Mouse (Mus musculus) midbrain, postnatal 0 days (tissue): ENCODE results near the gene Gng8. TPM values are rescaled to one million over a fixed set of nuclear protein-coding genes. Genes with fewer than 3 reads are reported as not detected.

ENCODE experiments used
- ATAC-seq: fragments of 200-750 bp; cut with Nextera tagmentation; 2 replicates; pipeline ENCODE4 v1.8.0; 2017; ENCODE audit warnings: moderate number of reproducible peaks, mild to moderate bottlenecking, moderate TSS enrichment, moderate library complexity; ENCODE audit not compliant: low FRiP score
- DNase-seq: peaks from one replicate; pipeline ENCODE4 v3.0.0-alpha.2; 2015; ENCODE audit warnings: low spot score
- H3K27ac ChIP-seq: fragments of 300-500 bp; sonication (generic); 2 replicates; pipeline ENCODE4 v1.5.1; 2014; ENCODE audit warnings: low read depth, mild to moderate bottlenecking, low read length, mixed read lengths
- H3K27me3 ChIP-seq: fragments of 300-500 bp; sonication (generic); 2 replicates; pipeline ENCODE4 v1.6.1; 2014; ENCODE audit warnings: low read length, control low read depth, mixed read lengths; ENCODE audit not compliant: insufficient read depth
- H3K36me3 ChIP-seq: fragments of 300-500 bp; sonication (generic); 2 replicates; pipeline ENCODE4 v1.6.1; 2014; ENCODE audit warnings: low read length, control low read depth, mixed read lengths; ENCODE audit not compliant: insufficient read depth
- H3K4me1 ChIP-seq: fragments of 300-500 bp; sonication (generic); 2 replicates; pipeline ENCODE4 v1.6.1; 2014; ENCODE audit warnings: mild to moderate bottlenecking, control low read depth, antibody characterized with exemption, low read length, mixed read lengths; ENCODE audit not compliant: insufficient read depth
- H3K4me2 ChIP-seq: fragments of 300-500 bp; sonication (generic); 2 replicates; pipeline ENCODE4 v1.6.1; 2014; ENCODE audit warnings: low read depth, mild to moderate bottlenecking, low read length, mixed read lengths; ENCODE audit not compliant: poor library complexity, severe bottlenecking
- H3K4me3 ChIP-seq: fragments of 300-500 bp; sonication (generic); 2 replicates; pipeline ENCODE4 v1.5.1; 2014; ENCODE audit warnings: low read depth, mild to moderate bottlenecking, low read length, moderate library complexity
- H3K9ac ChIP-seq: fragments of 300-500 bp; sonication (generic); replicated peaks from 2 replicates; pipeline ENCODE4 v1.6.1; 2014; ENCODE audit warnings: mild to moderate bottlenecking, low read length, moderate library complexity, mixed read lengths; ENCODE audit not compliant: poor library complexity, severe bottlenecking
- H3K9me3 ChIP-seq: fragments of 300-500 bp; sonication (generic); 2 replicates; pipeline ENCODE4 v1.6.1; 2016; ENCODE audit warnings: low read length, control low read depth
- CTCF ChIP-seq: IDR thresholded peaks from 2 replicates; pipeline ENCODE4 v1.5.1; 2016; ENCODE audit warnings: antibody characterized with exemption, mild to moderate bottlenecking
- WGBS: fragments of 180-500 bp; shearing (Covaris S2); extraction: QIAGEN DNeasy Blood & Tissue Kit; methylation state at CpG from one replicate; pipeline ENCODE4 v1.1.7; 2014; 5-methylcytosine and 5-hydroxymethylcytosine counted together
- polyA plus RNA-seq: library from polyadenylated mRNA; unstranded; fragments of >200 nt; fragmentation: Nextera tagmentation; extraction: Ambion mirVana; gene quantifications from 2 replicates; pipeline ENCODE4 v1.2.1, GENCODE M21; 2015
- total RNA-seq: library from RNA; depleted of rRNA; stranded (reverse); fragments of >200 nt; gene quantifications from 2 replicates; pipeline ENCODE4 v1.2.3, GENCODE M21; 2014

Gene Gng8
- total and polyA plus RNA-seq, 2 experiments from 2014 or later: 5.2 to 15.9 TPM

GRCm38 (mm10) chr7:16919395-16920149 lies 28.0 kb downstream of the Gng8 start:
- H3K36me3 ChIP-seq: peaks cover 43% of the 10 kb centered on the region

GRCm38 (mm10) chr7:16920150-16920579 lies 28.6 kb downstream of the Gng8 start:
- 0 out of 2 replicates have a peak overlapping the region, but pooled peaks have one; percentile 6 for H3K9ac ChIP-seq
- peak overlapping the region; percentile 95 for H3K4me2 ChIP-seq
- H3K9me3 ChIP-seq: no peaks in the 10 kb centered on the region
- DNase-seq (no peak), ATAC-seq (no peak)
- H3K27ac ChIP-seq: no peak overlapping the region; the same call in 1 of the 2 replicates
- H3K36me3 ChIP-seq: peaks cover 37% of the 10 kb centered on the region
- H3K27me3 ChIP-seq: no peaks in the 10 kb centered on the region
- no peak for TF ChIP-seq CTCF
- 77% methylated on average over 7 of the region's 7 CpGs for WGBS
- peaks cover 9% of the 10 kb centered on the region; the same call in 1 of the 2 replicates for H3K4me1 ChIP-seq
- peak overlapping the region; percentile 9; the same call in 1 of the 2 replicates for H3K4me3 ChIP-seq

More at GRCm38 (mm10) chr7:16919395-16920149, 28.0 kb downstream of the Gng8 start:
- H3K4me1 ChIP-seq: peaks cover 9% of the 10 kb centered on the region; the same call in 1 of the 2 replicates
- ATAC-seq: no peak
- H3K9ac ChIP-seq: peak overlapping the region; percentile 6; the same call in 1 of the 2 replicates
- DNase-seq: no peak
- peak overlapping the region; percentile 95 for H3K4me2 ChIP-seq
- TF ChIP-seq CTCF: no peak
- peak overlapping the region; percentile 9; the same call in 1 of the 2 replicates for H3K4me3 ChIP-seq
- WGBS: 67% methylated on average over 13 of the region's 13 CpGs
- no peaks in the 10 kb centered on the region for H3K9me3 ChIP-seq
- no peaks in the 10 kb centered on the region for H3K27me3 ChIP-seq
- H3K27ac ChIP-seq: no peak overlapping the region

GRCm38 (mm10) chr7:16920818-16921791 lies 29.5 kb downstream of the Gng8 start:
- DNase-seq: no peak
- WGBS: 26% methylated on average over 21 of the region's 21 CpGs
- H3K36me3 ChIP-seq: peaks cover 29% of the 10 kb centered on the region
- peak overlapping the region; percentile 95 for H3K4me2 ChIP-seq
- H3K27ac ChIP-seq: peak overlapping the region; percentile 98
- ATAC-seq: no peak
- no peaks in the 10 kb centered on the region for H3K9me3 ChIP-seq
- peak overlapping the region; percentile 97 for H3K9ac ChIP-seq
- no peaks in the 10 kb centered on the region for H3K27me3 ChIP-seq
- TF ChIP-seq CTCF: no peak
- peak overlapping the region; percentile 92 for H3K4me3 ChIP-seq
- H3K4me1 ChIP-seq: peaks cover 9% of the 10 kb centered on the region; the same call in 1 of the 2 replicates

GRCm38 (mm10) chr7:16921881-16922335 lies 30.3 kb downstream of the Gng8 start:
- DNase-seq: no peak
- no peaks in the 10 kb centered on the region for H3K27me3 ChIP-seq
- TF ChIP-seq CTCF: no peak
- H3K27ac ChIP-seq: peak overlapping the region; percentile 98
- 21% methylated on average over 6 of the region's 6 CpGs for WGBS
- peak overlapping the region; percentile 92 for H3K4me3 ChIP-seq
- no peak for ATAC-seq
- H3K9me3 ChIP-seq: no peaks in the 10 kb centered on the region
- H3K4me2 ChIP-seq: peak overlapping the region; percentile 95
- peak overlapping the region; percentile 97 for H3K9ac ChIP-seq
- peaks cover 21% of the 10 kb centered on the region for H3K36me3 ChIP-seq
- peaks cover 9% of the 10 kb centered on the region; the same call in 1 of the 2 replicates for H3K4me1 ChIP-seq

GRCm38 (mm10) chr7:16922360-16922973 lies 30.9 kb downstream of the Gng8 start:
- DNase-seq (peak; percentile 51), ATAC-seq (no peak)
- 35% methylated on average over 10 of the region's 10 CpGs for WGBS
- TF ChIP-seq CTCF: no peak
- H3K9ac ChIP-seq: peak overlapping the region; percentile 97
- H3K4me2 ChIP-seq: peak overlapping the region; percentile 95
- no peaks in the 10 kb centered on the region for H3K9me3 ChIP-seq
- H3K27ac ChIP-seq: peak overlapping the region; percentile 98
- peaks cover 9% of the 10 kb centered on the region; the same call in 1 of the 2 replicates for H3K4me1 ChIP-seq
- no peaks in the 10 kb centered on the region for H3K27me3 ChIP-seq
- H3K4me3 ChIP-seq: peak overlapping the region; percentile 92
- peaks cover 15% of the 10 kb centered on the region for H3K36me3 ChIP-seq
